Mouse (Mus musculus) hindbrain, embryonic 14.5 days (tissue): Measurements from ENCODE around the gene Dhcr24. TPM values are rescaled to one million over a fixed set of nuclear protein-coding genes. Genes with fewer than 3 reads are reported as not detected.

Source experiments
- ATAC-seq: fragments of 200-750 bp; cut with Nextera tagmentation; 2 replicates; pipeline ENCODE4 v1.8.0; 2017; ENCODE audit warnings: moderate number of reproducible peaks, mild to moderate bottlenecking, moderate TSS enrichment, moderate library complexity; ENCODE audit not compliant: low FRiP score
- DNase-seq: peaks from one replicate; pipeline ENCODE4 v3.0.0-alpha.2; 2015; ENCODE audit warnings: low spot score
- H3K27ac ChIP-seq: fragments of 300-500 bp; sonication (generic); 2 replicates; pipeline ENCODE4 v1.5.1; 2014; ENCODE audit warnings: mild to moderate bottlenecking, moderate library complexity
- H3K27me3 ChIP-seq: fragments of 300-500 bp; sonication (generic); 2 replicates; pipeline ENCODE4 v1.6.1; 2014; ENCODE audit warnings: mild to moderate bottlenecking, low read length, mixed read lengths; ENCODE audit not compliant: control insufficient read depth, insufficient read depth
- H3K36me3 ChIP-seq: fragments of 300-500 bp; sonication (generic); replicated peaks from 2 replicates; pipeline ENCODE4 v1.6.1; 2014; ENCODE audit not compliant: control insufficient read depth, insufficient read depth
- H3K4me1 ChIP-seq: fragments of 300-500 bp; sonication (generic); replicated peaks from 2 replicates; pipeline ENCODE4 v1.6.1; 2014; ENCODE audit warnings: antibody characterized with exemption, low read length, mixed read lengths; ENCODE audit not compliant: control insufficient read depth, insufficient read depth
- H3K4me2 ChIP-seq: fragments of 300-500 bp; sonication (generic); replicated peaks from 2 replicates; pipeline ENCODE4 v1.6.1; 2014; ENCODE audit warnings: mild to moderate bottlenecking, moderate library complexity
- H3K4me3 ChIP-seq: fragments of 300-500 bp; sonication (generic); replicated peaks from 2 replicates; pipeline ENCODE4 v1.5.1; 2014; ENCODE audit warnings: mild to moderate bottlenecking, low read length
- H3K9ac ChIP-seq: fragments of 300-500 bp; sonication (generic); 2 replicates; pipeline ENCODE4 v1.6.1; 2014
- H3K9me3 ChIP-seq: fragments of 300-500 bp; sonication (generic); 2 replicates; pipeline ENCODE4 v1.6.1; 2016; ENCODE audit warnings: low read length; ENCODE audit not compliant: control insufficient read depth
- WGBS: fragments of 180-500 bp; shearing (Covaris S2); extraction: QIAGEN DNeasy Blood & Tissue Kit; methylation state at CpG from one replicate; pipeline ENCODE4 v1.1.7; 2014; 5-methylcytosine and 5-hydroxymethylcytosine counted together
- polyA plus RNA-seq: library from polyadenylated mRNA; unstranded; fragments of >200 nt; fragmentation: Nextera tagmentation; extraction: Ambion mirVana; gene quantifications from 2 replicates; pipeline ENCODE4 v1.2.1, GENCODE M21; 2014

Dhcr24 gene
- polyA plus RNA-seq = 25.7 and 27.1 TPM in 2 replicates

- DNase-seq (peak; percentile 92), ATAC-seq (peak; percentile 98)
- H3K27me3 ChIP-seq = no peaks in the 10 kb centered on the region
- H3K27ac ChIP-seq = peak within 1 kb of the TSS; percentile 90
- peak within 1 kb of the TSS; percentile 76 for H3K9ac ChIP-seq
- peaks cover 33% of the 10 kb centered on the region for H3K4me1 ChIP-seq
- H3K9me3 ChIP-seq = no peaks in the 10 kb centered on the region
- WGBS = under 1% methylated on average over 71 of the region's 89 CpGs
- H3K4me3 ChIP-seq = peak within 1 kb of the TSS; percentile 81
- H3K4me2 ChIP-seq = peak within 1 kb of the TSS; percentile 87
- H3K36me3 ChIP-seq = peaks cover 22% of the 10 kb centered on the region
Measured at GRCm38 (mm10) chr4:106560846-106561781, at the start of gene Dhcr24. Dhcr24 (plus strand) TSS chr4:106561038.

- no peaks in the 10 kb centered on the region for H3K27me3 ChIP-seq
- no peaks in the 10 kb centered on the region for H3K36me3 ChIP-seq
- H3K4me1 ChIP-seq = no peaks in the 10 kb centered on the region
- 84% methylated on average over 6 of the region's 6 CpGs for WGBS
- no peak overlapping the region for H3K9ac ChIP-seq
- H3K4me3 ChIP-seq = no peak overlapping the region
- H3K4me2 ChIP-seq = no peak overlapping the region
- no peak overlapping the region for H3K27ac ChIP-seq
- ATAC-seq (no peak), DNase-seq (no peak)
- H3K9me3 ChIP-seq = no peaks in the 10 kb centered on the region
Measured at GRCm38 (mm10) chr4:106514606-106515005, 46.2 kb upstream of the Dhcr24 start.

- Histone ChIP-seq H3K9me3 (no peaks in the 10 kb centered on the region), H3K4me2 (no peak overlapping the region), H3K4me1 (no peaks in the 10 kb centered on the region), H3K27me3 (no peaks in the 10 kb centered on the region), H3K9ac (no peak overlapping the region), H3K27ac (no peak overlapping the region), H3K4me3 (no peak overlapping the region), H3K36me3 (no peaks in the 10 kb centered on the region)
- no peak for DNase-seq
- 77% methylated on average over 3 of the region's 3 CpGs for WGBS
- ATAC-seq = no peak
Measured at GRCm38 (mm10) chr4:106522547-106522946, 38.3 kb upstream of the Dhcr24 start.

GRCm38 (mm10) chr4:106524131-106524530 is 36.7 kb upstream of the Dhcr24 start:
- Histone ChIP-seq H3K4me1 (no peaks in the 10 kb centered on the region), H3K9ac (no peak overlapping the region), H3K4me3 (no peak overlapping the region), H3K27ac (no peak overlapping the region), H3K36me3 (no peaks in the 10 kb centered on the region), H3K9me3 (no peaks in the 10 kb centered on the region), H3K4me2 (no peak overlapping the region), H3K27me3 (no peaks in the 10 kb centered on the region)
- ATAC-seq = no peak
- no peak for DNase-seq
- 83% methylated on average over 2 of the region's 2 CpGs for WGBS

- Histone ChIP-seq H3K9ac (no peak overlapping the region), H3K4me2 (no peak overlapping the region), H3K9me3 (no peaks in the 10 kb centered on the region), H3K27me3 (no peaks in the 10 kb centered on the region), H3K4me1 (no peaks in the 10 kb centered on the region), H3K36me3 (no peaks in the 10 kb centered on the region), H3K4me3 (no peak overlapping the region), H3K27ac (no peak overlapping the region)
- DNase-seq (no peak), ATAC-seq (no peak)
- 91% methylated on average over 2 of the region's 2 CpGs for WGBS
Measured at GRCm38 (mm10) chr4:106525001-106525400, 35.8 kb upstream of the Dhcr24 start.

GRCm38 (mm10) chr4:106527856-106528547 is 32.8 kb upstream of the Dhcr24 start:
- DNase-seq (no peak), ATAC-seq (no peak)
- H3K9ac ChIP-seq = no peak overlapping the region
- WGBS = 72% methylated on average over 7 of the region's 7 CpGs
- no peaks in the 10 kb centered on the region for H3K36me3 ChIP-seq
- no peaks in the 10 kb centered on the region; the same call in 1 of the 2 replicates for H3K27me3 ChIP-seq
- no peak overlapping the region for H3K27ac ChIP-seq
- H3K4me1 ChIP-seq = no peaks in the 10 kb centered on the region
- no peak overlapping the region for H3K4me2 ChIP-seq
- no peaks in the 10 kb centered on the region for H3K9me3 ChIP-seq
- no peak overlapping the region for H3K4me3 ChIP-seq

GRCm38 (mm10) chr4:106529375-106530112 is 31.3 kb upstream of the Dhcr24 start:
- 14% methylated on average over 17 of the region's 17 CpGs for WGBS
- Histone ChIP-seq H3K4me3 (no peak overlapping the region), H3K4me1 (no peaks in the 10 kb centered on the region), H3K36me3 (no peaks in the 10 kb centered on the region), H3K27me3 (no peaks in the 10 kb centered on the region; the same call in 1 of the 2 replicates), H3K27ac (no peak overlapping the region), H3K4me2 (peak overlapping the region; percentile 41), H3K9me3 (no peaks in the 10 kb centered on the region), H3K9ac (0 out of 2 replicates have a peak overlapping the region, but pooled peaks have one; percentile 24)
- ATAC-seq (peak; percentile 93), DNase-seq (peak; percentile 95)

- no peak overlapping the region for H3K9ac ChIP-seq
- no peaks in the 10 kb centered on the region; the same call in 1 of the 2 replicates for H3K27me3 ChIP-seq
- H3K9me3 ChIP-seq = no peaks in the 10 kb centered on the region
- no peaks in the 10 kb centered on the region for H3K36me3 ChIP-seq
- WGBS = 65% methylated on average over 9 of the region's 9 CpGs
- DNase-seq (no peak), ATAC-seq (peak; percentile 46; the same call in 1 of the 2 replicates)
- H3K27ac ChIP-seq = no peak overlapping the region
- no peak overlapping the region for H3K4me3 ChIP-seq
- no peak overlapping the region for H3K4me2 ChIP-seq
- no peaks in the 10 kb centered on the region for H3K4me1 ChIP-seq
Measured at GRCm38 (mm10) chr4:106530113-106530482, 30.7 kb upstream of the Dhcr24 start.
